Mouse (Mus musculus) limb, embryonic 12.5 days (tissue): Measurements from ENCODE around the gene Htr1f. TPM values are rescaled to one million over a fixed set of nuclear protein-coding genes. Genes with fewer than 3 reads are reported as not detected.
"Not testable (repeated sequence)": the region's sequence is repeated elsewhere in the genome, so short reads cannot be mapped to it uniquely, and the experiment has no call there.

Source experiments
- ATAC-seq: fragments of 200-750 bp; cut with Nextera tagmentation; 2 replicates; pipeline ENCODE4 v1.8.0; 2017; ENCODE audit warnings: low read depth, moderate TSS enrichment; ENCODE audit not compliant: insufficient number of reproducible peaks, insufficient read depth, low FRiP score, low TSS enrichment
- H3K27ac ChIP-seq: fragments of 300-500 bp; sonication (generic); 2 replicates; pipeline ENCODE4 v1.5.1; 2016; ENCODE audit warnings: mild to moderate bottlenecking, moderate library complexity
- H3K27me3 ChIP-seq: fragments of 300-500 bp; sonication (generic); 2 replicates; pipeline ENCODE4 v1.6.1; 2016; ENCODE audit warnings: mild to moderate bottlenecking, moderate library complexity
- H3K36me3 ChIP-seq: fragments of 300-500 bp; sonication (generic); 2 replicates; pipeline ENCODE4 v1.6.1; 2016; ENCODE audit warnings: mild to moderate bottlenecking, moderate library complexity
- H3K4me1 ChIP-seq: fragments of 300-500 bp; sonication (generic); replicated peaks from 2 replicates; pipeline ENCODE4 v1.6.1; 2016
- H3K4me2 ChIP-seq: fragments of 300-500 bp; sonication (generic); 2 replicates; pipeline ENCODE4 v1.6.1; 2016; ENCODE audit warnings: mild to moderate bottlenecking, moderate library complexity
- H3K4me3 ChIP-seq: fragments of 300-500 bp; sonication (generic); replicated peaks from 2 replicates; pipeline ENCODE4 v1.5.1; 2016; ENCODE audit warnings: mild to moderate bottlenecking
- H3K9ac ChIP-seq: fragments of 300-500 bp; sonication (generic); replicated peaks from 2 replicates; pipeline ENCODE4 v1.6.1; 2016; ENCODE audit warnings: mild to moderate bottlenecking, moderate library complexity
- H3K9me3 ChIP-seq: fragments of 300-500 bp; sonication (generic); 2 replicates; pipeline ENCODE4 v1.6.1; 2016; ENCODE audit warnings: mild to moderate bottlenecking, moderate library complexity
- WGBS: fragments of 180-500 bp; shearing (Covaris S2); methylation state at CpG from one replicate; pipeline ENCODE4 v1.1.7; 2016; 5-methylcytosine and 5-hydroxymethylcytosine counted together
- polyA plus RNA-seq: library from polyadenylated mRNA; unstranded; fragments of >200 nt; fragmentation: Nextera tagmentation; extraction: Ambion mirVana; gene quantifications from 2 replicates; pipeline ENCODE4 v1.2.1, GENCODE M21; 2016

Gene Htr1f
- polyA plus RNA-seq, result 0.10 TPM in 1 of 2 replicates, not detected in the other

DNA sequence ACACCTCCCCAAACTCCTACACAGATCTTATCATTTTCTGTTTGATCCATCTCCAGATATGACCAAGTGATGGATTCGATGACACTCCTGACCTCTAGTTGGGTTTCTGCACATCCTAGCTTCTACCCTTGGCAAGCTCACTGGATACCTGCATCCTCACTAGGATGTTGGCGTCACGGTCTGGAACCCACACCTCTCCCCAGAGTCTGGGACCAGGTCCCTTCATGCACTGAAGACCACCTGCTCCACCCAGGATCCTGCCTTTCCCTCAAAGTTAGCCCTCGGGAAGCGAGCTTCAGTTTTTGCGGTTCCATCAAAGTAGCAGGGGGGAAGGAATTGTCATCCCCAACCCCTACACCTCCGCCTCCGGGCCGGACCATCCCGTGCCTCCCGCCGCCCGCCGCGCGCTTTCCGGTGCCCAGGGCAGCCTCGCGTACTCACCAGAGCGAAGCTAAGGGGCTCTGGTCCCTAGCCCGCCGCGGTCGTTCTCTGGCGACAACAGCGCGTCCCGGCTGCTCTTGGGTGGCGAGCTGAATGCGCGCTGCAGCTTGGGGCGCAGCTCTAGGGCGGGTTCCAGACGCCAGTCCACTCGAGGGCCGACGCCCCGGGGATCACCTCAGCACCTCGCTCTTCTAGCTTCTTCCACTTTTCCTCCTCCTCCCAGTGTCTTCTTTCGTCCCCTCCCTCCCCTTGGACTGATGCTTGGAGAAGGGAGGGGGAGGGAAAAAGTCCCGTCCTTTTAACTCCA lies at the start of gene Htr1f:
TSS of gene Htr1f (minus strand) at position 671 of the 748 bp plus-strand sequence.
- Histone ChIP-seq H3K27ac (no peak within 1 kb of the TSS), H3K9ac (no peak within 1 kb of the TSS; the same call in 1 of the 2 replicates), H3K27me3 (peaks cover 39% of the 10 kb centered on the region), H3K4me3 (peak within 1 kb of the TSS; percentile 47), H3K4me2 (peak within 1 kb of the TSS; percentile 82), H3K9me3 (no peaks in the 10 kb centered on the region), H3K36me3 (no peaks in the 10 kb centered on the region), H3K4me1 (0 out of 2 replicates have a peak, but pooled peaks cover 4% of the 10 kb centered on the region)
- ATAC-seq, result peak; percentile 54; the same call in 1 of the 2 replicates
- 5% methylated on average over 41 of the region's 41 CpGs for WGBS

DNA sequence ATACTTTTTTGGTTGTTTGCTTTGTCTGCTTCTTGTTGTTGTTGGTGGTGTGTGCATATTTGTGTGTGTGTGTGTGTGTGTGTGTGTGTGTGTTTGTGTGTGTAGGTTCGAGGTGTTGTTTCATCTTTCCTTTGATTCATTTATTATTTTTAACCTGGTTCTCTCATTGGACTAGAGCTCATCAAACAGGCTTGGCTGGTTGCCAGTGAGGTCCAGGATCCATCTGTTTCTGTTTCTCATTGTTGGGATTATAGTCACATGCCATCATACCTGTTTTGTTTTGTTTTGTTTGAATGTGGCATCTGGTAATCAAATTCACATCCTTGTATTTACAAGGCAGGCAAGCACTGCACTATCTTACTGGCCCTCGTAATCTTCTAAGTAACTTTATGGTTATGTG lies 34.1 kb upstream of the Htr1f start:
- H3K27me3 ChIP-seq, result no peaks in the 10 kb centered on the region
- no peak overlapping the region for H3K27ac ChIP-seq
- no peaks in the 10 kb centered on the region for H3K9me3 ChIP-seq
- H3K4me2 ChIP-seq, result no peak overlapping the region
- ATAC-seq, result no peak
- no peaks in the 10 kb centered on the region for H3K36me3 ChIP-seq
- 29% methylated on average over 2 of the region's 2 CpGs for WGBS
- no peak overlapping the region for H3K4me3 ChIP-seq
- no peak overlapping the region for H3K9ac ChIP-seq
- H3K4me1 ChIP-seq, result no peaks in the 10 kb centered on the region

DNA sequence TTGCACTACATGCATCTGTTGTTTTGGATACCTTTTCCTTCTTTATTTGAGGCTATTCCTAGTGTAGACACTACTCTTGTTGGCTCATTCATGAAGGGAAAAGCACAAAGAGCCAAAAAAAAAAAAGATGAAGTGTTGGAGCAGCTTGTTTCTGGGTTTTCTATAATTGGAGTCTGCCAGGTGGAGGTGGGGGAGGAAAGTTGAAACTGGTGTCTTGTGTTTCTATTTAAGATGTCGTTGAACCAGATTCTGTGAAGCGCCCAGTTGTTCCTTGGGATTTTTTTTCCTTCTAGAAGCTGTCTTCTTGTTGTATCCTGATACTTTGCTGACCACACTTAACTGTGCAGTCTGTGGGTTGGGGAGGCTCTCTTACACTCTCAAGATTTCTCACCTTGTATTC lies 23.7 kb upstream of the Htr1f start:
- Histone ChIP-seq H3K9me3 (no peaks in the 10 kb centered on the region), H3K4me1 (no peaks in the 10 kb centered on the region), H3K27ac (no peak overlapping the region), H3K4me2 (no peak overlapping the region), H3K36me3 (no peaks in the 10 kb centered on the region), H3K27me3 (no peaks in the 10 kb centered on the region), H3K4me3 (no peak overlapping the region), H3K9ac (no peak overlapping the region)
- no peak for ATAC-seq
- WGBS, result 71% methylated on average over 2 of the region's 2 CpGs

DNA sequence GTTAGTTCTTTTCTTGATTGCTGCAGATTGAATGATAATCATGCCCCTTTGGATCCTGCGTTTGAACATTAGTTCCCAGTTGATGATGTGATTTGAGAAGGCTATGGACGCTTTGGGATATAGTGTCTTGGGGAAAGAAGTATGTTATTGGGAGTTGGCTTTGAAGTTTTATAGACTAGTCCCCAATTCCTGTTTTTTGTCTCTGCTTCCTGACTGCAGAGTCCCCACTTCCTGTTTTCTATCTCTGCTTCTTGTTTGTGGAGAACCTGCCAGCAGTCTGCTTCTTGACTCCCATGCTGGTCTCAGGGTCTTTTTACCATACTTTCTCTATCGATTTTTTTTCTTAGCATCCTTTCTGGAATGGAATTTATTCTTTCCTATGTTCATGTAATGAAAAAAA lies 22.2 kb upstream of the Htr1f start:
- H3K27me3 ChIP-seq, result no peaks in the 10 kb centered on the region
- no peaks in the 10 kb centered on the region for H3K4me1 ChIP-seq
- WGBS, result 73% methylated on average over 3 of the region's 3 CpGs
- H3K27ac ChIP-seq, result no peak overlapping the region
- no peak for ATAC-seq
- H3K4me2 ChIP-seq, result no peak overlapping the region
- no peak overlapping the region for H3K9ac ChIP-seq
- H3K4me3 ChIP-seq, result no peak overlapping the region
- no peaks in the 10 kb centered on the region for H3K36me3 ChIP-seq
- no peaks in the 10 kb centered on the region for H3K9me3 ChIP-seq

DNA sequence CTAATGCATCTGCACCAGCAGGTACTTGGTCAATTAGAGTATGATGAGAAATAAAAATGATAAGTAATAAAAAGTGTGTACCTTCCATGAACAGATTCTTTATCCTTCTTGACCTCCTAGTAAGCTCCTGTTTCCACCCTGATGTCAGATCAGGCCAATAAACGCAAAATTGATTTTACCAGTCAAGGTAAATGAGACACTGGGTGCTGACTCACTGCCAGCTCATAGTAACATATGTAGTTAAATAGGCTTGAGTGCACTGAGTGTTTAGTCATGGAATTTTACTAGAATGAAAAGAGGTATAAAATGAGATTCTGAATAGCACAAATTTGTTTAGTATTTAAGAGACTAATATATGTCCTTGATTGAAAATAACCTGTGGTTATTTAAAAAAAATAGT lies 6.6 kb upstream of the Htr1f start:
- 87% methylated on average over 1 of the region's 1 CpGs for WGBS
- H3K27me3 ChIP-seq, result peaks cover 6% of the 10 kb centered on the region; the same call in 1 of the 2 replicates

DNA sequence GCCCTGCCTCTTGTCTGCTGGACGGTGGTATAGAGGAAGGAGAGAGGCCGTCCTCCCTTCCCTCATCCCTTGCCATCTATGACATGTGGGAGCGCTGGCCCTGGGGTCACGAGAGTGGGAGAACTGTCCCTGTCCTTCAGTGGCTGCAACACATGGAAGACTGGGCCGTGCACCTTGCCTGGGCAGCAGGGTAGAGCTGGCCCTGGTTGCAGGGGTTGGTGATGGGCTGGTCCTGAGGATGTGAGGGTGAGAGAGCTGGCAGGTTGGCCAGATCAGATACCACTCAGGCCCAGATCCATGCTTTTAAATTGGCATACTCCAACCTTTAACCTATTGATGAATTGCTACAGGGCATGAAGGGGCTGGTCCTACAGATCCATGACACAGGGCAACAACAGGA lies 12.1 kb downstream of the Htr1f start:
- Histone ChIP-seq H3K27ac (no peak overlapping the region), H3K27me3 (no peaks in the 10 kb centered on the region), H3K4me2 (no peak overlapping the region), H3K4me1 (no peaks in the 10 kb centered on the region), H3K4me3 (no peak overlapping the region), H3K9ac (no peak overlapping the region), H3K9me3 (no peaks in the 10 kb centered on the region), H3K36me3 (no peaks in the 10 kb centered on the region)
- no peak for ATAC-seq
- 86% methylated on average over 5 of the region's 5 CpGs for WGBS

More for the DNA sequence above, 6.6 kb upstream of the Htr1f start:
- Histone ChIP-seq H3K27ac (no peak overlapping the region), H3K4me1 (no peaks in the 10 kb centered on the region), H3K9ac (no peak overlapping the region), H3K4me3 (no peak overlapping the region), H3K4me2 (no peak overlapping the region), H3K9me3 (0 out of 2 replicates have a peak, but pooled peaks cover 3% of the 10 kb centered on the region), H3K36me3 (no peaks in the 10 kb centered on the region)
- ATAC-seq, result no peak

DNA sequence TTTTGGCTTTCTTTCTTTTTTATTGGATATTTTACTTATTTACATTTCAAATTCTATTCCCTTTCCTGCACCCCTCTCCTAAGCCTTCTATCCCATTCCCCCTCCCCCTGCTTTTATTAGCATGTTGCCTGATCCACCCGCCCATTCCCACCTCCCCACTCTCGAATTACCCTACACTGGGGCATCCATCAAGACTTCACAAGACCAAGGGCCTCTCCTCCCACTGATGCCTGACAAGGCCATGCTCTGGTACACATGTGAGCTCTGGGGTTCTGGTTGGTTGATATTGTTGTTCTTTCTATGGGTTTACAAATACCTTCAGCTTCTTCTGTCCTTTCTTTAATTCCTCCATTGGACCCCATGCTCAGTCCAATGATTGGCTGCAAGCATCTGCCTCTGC lies 22.2 kb downstream of the Htr1f start:
- ATAC-seq, result no peak
- Histone ChIP-seq H3K9me3 (0 out of 2 replicates have a peak, but pooled peaks cover 2% of the 10 kb centered on the region), H3K4me2 (no peak overlapping the region), H3K27ac (no peak overlapping the region), H3K27me3 (no peaks in the 10 kb centered on the region), H3K4me1 (no peaks in the 10 kb centered on the region), H3K4me3 (no peak overlapping the region), H3K36me3 (no peaks in the 10 kb centered on the region), H3K9ac (no peak overlapping the region)
- WGBS, result 24% methylated on average over 2 of the region's 2 CpGs

DNA sequence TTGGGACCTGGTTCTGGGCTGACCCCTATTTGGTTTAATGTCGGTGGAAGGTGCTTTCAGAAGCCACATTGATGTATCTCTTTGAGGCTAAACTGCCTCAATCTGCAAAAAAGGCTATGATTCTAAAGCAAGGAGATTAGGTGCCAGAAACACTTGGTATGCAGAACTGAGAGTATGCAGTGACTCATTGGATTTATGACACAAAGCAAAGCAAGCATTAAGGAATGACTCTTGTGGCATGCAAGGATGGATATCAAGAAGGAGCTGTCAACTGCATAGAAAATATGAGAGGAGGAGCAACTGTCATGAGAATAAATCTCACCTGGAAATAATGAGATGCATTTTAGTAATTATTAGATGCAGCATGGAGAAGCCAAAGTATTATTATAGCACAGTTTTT lies 35.8 kb downstream of the Htr1f start:
- no peaks in the 10 kb centered on the region for H3K9me3 ChIP-seq
- 72% methylated on average over 1 of the region's 1 CpGs for WGBS
- H3K27ac ChIP-seq, result no peak overlapping the region
- H3K36me3 ChIP-seq, result no peaks in the 10 kb centered on the region
- H3K4me3 ChIP-seq, result no peak overlapping the region
- H3K27me3 ChIP-seq, result no peaks in the 10 kb centered on the region
- no peaks in the 10 kb centered on the region for H3K4me1 ChIP-seq
- no peak for ATAC-seq
- H3K9ac ChIP-seq, result no peak overlapping the region
- H3K4me2 ChIP-seq, result no peak overlapping the region

DNA sequence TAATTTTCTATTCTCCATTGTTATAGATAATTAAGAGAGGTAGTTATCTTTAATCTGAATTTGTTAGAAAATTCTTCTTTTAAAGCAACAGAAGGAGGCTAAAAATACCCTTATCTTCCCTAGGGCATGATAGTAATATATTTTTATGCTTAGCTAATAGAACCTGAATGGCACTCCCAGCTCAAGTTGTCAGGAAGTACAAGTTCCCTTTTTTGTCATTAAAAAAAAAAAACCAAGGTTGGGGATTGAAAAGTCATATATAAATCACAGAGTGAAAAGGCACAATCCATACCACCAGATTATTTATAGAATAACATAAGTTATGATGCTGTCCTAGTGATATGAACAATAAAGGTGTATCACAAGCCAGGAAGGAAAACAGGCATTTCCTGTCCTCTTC lies 39.4 kb downstream of the Htr1f start:
- H3K36me3 ChIP-seq, result no peaks in the 10 kb centered on the region
- no peak overlapping the region for H3K9ac ChIP-seq
- H3K27me3 ChIP-seq, result no peaks in the 10 kb centered on the region
- no peak for ATAC-seq
- H3K9me3 ChIP-seq, result no peaks in the 10 kb centered on the region
- H3K4me2 ChIP-seq, result no peak overlapping the region
- H3K27ac ChIP-seq, result no peak overlapping the region
- no peak overlapping the region for H3K4me3 ChIP-seq
- H3K4me1 ChIP-seq, result no peaks in the 10 kb centered on the region

DNA sequence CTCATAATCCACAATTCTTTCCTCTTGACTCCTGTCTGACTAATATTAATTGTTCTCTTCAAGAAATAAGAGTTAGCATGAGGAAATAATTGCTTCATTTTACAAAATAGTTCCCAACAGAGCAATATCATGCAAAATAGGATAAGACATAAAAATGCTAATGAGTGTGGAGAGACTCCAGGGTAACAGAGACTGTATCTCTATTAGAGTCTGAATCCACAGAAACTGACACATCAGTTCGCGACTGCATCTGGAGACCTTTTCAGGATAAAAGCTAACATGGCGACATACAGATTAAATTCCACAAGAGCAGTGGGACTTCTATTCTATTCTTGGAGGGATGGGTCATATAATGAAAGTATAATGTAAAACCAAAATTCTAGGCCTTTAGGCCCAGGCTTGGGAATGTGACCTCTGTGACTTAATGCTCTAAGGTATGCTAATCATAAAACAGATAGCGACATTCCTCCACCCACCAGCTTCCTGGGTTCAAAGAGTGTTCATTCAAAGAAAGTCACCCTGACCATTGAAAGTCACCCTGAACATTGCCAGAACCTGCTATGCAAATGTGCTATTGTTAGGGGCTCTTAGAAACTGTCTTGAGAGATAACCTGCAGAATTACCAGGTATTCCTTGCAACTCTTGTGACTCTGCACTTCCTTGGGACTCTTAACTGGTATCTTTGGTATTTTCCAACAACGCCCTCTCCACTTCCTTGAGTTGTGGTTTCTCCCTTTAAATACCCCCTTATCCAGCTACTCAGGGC lies 67.8 kb downstream of the Htr1f start:
- H3K9me3 ChIP-seq, H3K9ac ChIP-seq, H3K36me3 ChIP-seq, ATAC-seq, H3K4me3 ChIP-seq, H3K4me1 ChIP-seq, H3K27ac ChIP-seq, H3K27me3 ChIP-seq, H3K4me2 ChIP-seq: not testable (repeated sequence)
- WGBS, result 91% methylated on average over 5 of the region's 5 CpGs

DNA sequence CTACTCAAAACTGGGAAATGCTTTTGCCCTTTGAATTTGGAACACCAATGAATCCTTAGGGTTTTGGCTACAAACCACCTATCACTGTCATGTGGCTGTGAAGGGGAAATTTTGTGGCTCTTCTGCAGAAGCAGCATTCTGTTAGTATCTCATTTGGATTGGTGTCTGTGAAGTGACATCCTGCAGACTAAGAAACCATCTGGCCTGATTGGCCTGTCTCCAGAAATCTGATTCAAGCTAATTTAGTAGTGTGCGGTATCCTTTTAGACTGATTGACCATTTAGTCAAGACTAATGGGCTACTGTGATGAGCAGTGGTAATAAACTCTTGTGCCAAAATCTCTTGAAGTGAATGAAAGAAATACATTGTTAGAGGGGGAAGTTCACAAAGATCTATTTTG lies 76.0 kb downstream of the Htr1f start:
- 83% methylated on average over 1 of the region's 1 CpGs for WGBS
- Histone ChIP-seq H3K4me2 (no peak overlapping the region), H3K4me1 (no peaks in the 10 kb centered on the region), H3K9ac (no peak overlapping the region), H3K27me3 (no peaks in the 10 kb centered on the region), H3K36me3 (no peaks in the 10 kb centered on the region), H3K27ac (no peak overlapping the region), H3K9me3 (no peaks in the 10 kb centered on the region), H3K4me3 (no peak overlapping the region)
- no peak for ATAC-seq
